Mouse (Mus musculus): ENCODE measurements around the gene Tph2.

- TF ChIP-seq CTCF (IDR thresholded peaks at IDR 0.05; ENCODE audit: control insufficient read depth, insufficient read depth, low read length): no peak
- no peak for TF ChIP-seq POLR2A (IDR thresholded peaks at IDR 0.05; ENCODE audit: borderline replicate concordance, control insufficient read depth, low read depth, low read length)
Measured at GRCm38 (mm10) chr10:115097163-115097562, 87.7 kb downstream of the Tph2 start.
